Mouse (Mus musculus): ENCODE data around the gene S100a7a. TPM values are rescaled to one million over a fixed set of nuclear protein-coding genes. Genes with fewer than 3 reads are reported as not detected.
A peak's percentile ranks its signal among the peaks of the same experiment; 100 is the strongest.

Gene S100a7a
- total RNA-seq (2022) = not detected

DNA sequence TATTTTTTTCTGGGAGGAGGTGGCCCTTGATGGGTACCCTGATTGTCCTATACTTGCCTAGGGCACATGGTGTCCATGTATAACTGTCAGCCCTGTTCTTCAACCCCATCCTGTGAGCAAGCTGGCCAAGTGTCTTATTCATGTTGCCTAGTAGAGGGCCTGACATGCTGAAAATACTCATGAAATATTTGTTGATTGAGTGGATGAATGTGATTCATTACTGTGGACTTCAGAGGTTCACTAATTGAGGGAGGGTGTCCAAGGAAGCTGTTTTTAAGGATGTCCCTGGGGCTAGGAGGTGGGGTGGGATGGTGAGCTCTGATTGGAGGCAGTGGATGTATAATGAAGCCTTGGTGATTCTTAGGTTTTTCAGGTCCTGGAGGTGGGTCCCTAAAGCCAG lies at the start of gene S100a7a:
Gene S100a7a (plus strand): TSS at position 301 of the 400 bp plus-strand sequence.
- no peak for DNase-seq (ENCODE audit: low spot score in 2 of 2)

DNA sequence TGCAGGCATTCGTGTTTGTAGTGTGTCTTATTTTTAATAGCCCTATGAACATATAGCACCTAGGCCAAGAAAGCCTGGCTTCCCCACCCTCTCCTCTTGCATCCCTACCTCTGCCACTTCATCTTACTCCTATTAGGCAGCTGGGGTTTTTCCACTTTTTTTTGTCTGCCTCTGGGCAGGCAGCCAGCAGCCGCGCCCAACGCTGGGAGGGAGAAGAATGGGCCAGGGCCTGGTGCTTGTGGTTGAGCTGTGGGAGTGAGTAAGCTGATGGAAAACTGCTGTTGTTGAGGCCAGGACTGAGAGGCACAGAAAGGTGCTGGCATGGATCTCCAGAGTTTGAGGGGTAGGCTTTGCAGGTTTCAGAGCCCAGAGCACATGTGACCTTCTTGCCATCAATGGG lies 49.4 kb upstream of the S100a7a start:
- peak; percentile 79 to 83 for DNase-seq (ENCODE audit: low spot score in 2 of 2)

GRCm38 (mm10) chr3:90605049-90605448 lies 48.8 kb upstream of the S100a7a start:
- DNase-seq (ENCODE audit: low spot score in 2 of 2) = no peak

GRCm38 (mm10) chr3:90605736-90606135 lies 48.1 kb upstream of the S100a7a start:
- DNase-seq (ENCODE audit: low spot score in 2 of 2) = no peak

GRCm38 (mm10) chr3:90606185-90606584 lies 47.6 kb upstream of the S100a7a start:
- DNase-seq (ENCODE audit: low spot score in 2 of 2) = peak in 1 of 2 experiments; percentile 56

- DNase-seq (ENCODE audit: low spot score in 2 of 2) = no peak
These were observed 46.5 kb upstream of the S100a7a start for GRCm38 (mm10) chr3:90607361-90607760.

GRCm38 (mm10) chr3:90608223-90608622 lies 45.6 kb upstream of the S100a7a start, which contains the start of gene S100a5:
TSS of gene S100a5 (plus strand) at chr3:90608523.
- DNase-seq (ENCODE audit: low spot score in 2 of 2) = no peak

DNA sequence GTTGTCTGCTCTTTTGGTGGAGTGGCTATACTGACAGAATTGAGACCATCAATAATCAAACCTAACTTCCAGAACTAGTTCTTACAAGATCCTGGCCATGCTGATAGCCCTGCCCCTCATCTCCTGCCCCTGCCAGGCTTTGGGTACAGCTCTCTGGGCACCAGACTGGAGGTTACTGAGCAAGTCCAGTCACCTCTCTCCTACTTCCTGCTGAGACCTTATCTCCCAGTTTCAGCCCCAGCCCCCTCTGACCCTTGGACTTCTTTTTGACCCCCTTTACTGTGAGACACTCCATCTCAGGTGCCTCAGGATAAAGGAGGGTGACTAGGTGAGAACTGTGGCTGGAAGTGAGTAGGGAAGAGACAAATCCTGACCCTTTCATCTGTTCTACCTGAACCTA lies 44.7 kb upstream of the S100a7a start:
- DNase-seq (ENCODE audit: low spot score in 2 of 2) = no peak

GRCm38 (mm10) chr3:90611494-90611893 lies 42.3 kb upstream of the S100a7a start:
- no peak for DNase-seq (ENCODE audit: low spot score in 2 of 2)

GRCm38 (mm10) chr3:90612061-90612460 lies 41.8 kb upstream of the S100a7a start:
- DNase-seq (ENCODE audit: low spot score in 2 of 2) = no peak

DNA sequence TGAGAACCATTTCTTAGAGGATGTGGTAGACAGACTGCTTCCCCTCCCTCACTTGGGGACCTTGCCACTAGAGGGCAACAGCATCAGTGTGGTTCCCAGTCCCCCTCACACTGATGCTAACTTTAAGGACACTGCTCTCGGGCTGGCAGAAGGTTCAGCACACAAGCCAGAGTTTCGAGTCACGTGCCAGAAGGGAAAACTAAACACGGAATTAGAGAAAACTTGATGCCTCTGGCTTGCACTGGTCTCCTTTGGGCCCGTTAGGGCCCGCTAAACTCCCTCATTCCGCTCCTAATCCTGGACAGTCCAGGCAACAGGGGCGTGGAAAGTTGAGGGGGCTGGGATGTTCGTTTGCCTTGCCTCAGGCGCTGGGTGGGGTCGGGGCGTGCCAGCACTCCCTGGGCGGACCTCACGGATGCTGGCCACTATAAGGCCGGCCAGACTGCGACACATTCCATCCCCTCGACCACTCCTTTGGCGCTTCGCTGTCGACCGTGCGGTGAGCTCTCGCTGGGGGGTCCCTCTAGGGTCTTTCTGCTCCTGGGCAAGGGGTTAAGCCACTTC lies 41.0 kb upstream of the S100a7a start, which contains the start of gene S100a6:
Gene S100a6 (plus strand): TSS at position 155 of the 564 bp plus-strand sequence.
- peak; percentile 74 to 81 for DNase-seq (ENCODE audit: low spot score in 2 of 2)

GRCm38 (mm10) chr3:90613461-90614147 lies 40.2 kb upstream of the S100a7a start:
- DNase-seq (ENCODE audit: low spot score in 2 of 2) = no peak

DNA sequence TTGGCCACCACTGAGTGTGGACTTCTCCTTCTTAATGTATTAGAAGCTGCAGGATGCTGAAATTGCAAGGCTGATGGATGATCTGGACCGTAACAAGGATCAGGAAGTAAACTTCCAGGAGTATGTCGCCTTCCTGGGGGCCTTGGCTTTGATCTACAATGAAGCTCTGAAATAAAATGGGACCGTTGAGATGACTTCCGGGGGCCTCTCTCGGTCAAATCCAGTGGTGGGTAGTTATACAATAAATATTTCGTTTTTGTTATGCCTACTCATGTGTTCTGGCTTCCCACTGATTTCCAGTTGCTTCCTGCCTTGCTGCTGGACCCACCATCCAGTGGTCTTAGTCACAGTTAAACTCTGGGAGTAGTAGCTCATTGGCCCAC lies 39.7 kb upstream of the S100a7a start:
- DNase-seq (ENCODE audit: low spot score in 2 of 2) = no peak

DNA sequence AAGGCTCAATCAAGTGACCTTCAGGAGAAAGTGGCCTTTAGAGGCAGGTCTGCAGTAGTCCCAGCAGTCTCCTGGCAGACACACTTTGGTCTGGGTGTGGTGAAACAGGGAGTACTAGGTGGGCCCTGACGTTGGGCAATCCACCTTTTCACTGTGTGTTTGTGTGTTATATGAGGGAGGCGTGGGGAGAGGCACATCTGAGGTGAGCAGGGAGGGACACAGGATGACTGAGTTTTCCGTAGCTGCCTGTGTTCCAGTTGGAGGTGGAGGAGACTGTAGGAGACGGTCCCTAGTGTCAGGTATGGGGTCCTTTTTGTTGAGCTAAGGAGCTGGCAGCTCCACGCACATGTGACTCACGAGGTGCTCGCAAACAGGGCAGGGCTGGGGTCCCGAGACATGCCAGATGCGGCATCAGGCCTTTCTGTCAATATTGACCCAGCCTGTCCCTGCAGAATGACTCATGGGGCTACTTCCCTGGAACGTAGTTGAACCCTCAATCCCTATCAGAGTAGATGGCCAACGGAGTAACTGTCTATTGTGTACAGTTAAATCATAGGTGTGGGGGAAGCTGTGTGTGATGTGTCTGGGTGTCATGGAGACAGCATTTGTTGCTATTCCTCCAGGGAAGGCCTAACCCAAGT lies 39.1 kb upstream of the S100a7a start:
- no peak for DNase-seq (ENCODE audit: low spot score in 2 of 2)

GRCm38 (mm10) chr3:90615415-90615814 lies 38.4 kb upstream of the S100a7a start:
- peak; percentile 56 to 64 for DNase-seq (ENCODE audit: low spot score in 2 of 2)

DNA sequence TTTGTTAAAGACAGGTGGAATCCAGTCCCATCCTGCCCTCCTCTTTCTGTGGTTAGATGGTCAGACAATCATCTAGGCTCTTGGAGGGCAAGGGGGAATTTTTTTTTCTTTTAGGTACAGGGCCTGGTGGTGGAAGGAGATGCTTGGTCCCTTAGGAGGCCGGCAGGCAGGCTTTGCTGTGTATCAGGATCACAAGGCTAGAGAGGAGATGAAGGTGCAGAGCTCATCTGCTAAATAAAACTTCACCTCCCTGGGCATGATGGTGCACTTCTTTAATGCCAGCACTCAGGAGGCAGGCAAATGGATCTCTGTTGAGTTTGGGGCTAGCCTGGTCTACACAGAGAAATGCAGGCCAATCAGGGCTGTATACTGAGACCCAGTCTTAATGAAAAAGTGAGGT lies 37.9 kb upstream of the S100a7a start:
- DNase-seq (ENCODE audit: low spot score in 2 of 2) = no peak

DNA sequence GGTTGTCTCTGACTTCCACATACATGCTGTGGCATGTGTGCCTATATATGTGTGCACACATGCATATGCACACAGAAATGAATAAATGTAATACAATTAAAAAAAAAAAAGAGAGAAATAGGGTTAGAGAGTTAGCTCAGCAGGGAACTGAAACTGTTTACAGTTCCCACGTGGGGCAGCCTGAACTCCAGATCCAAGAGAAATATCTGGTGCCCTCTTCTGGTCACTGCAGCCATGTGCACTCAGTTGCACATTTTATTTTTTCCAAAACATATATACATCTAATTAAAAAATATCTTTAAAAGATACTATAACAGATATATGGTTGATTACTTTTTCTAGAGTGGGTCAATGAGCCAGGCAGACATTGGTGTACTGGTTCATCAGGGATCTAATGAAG lies 36.2 kb upstream of the S100a7a start:
- no peak for DNase-seq (ENCODE audit: low spot score in 2 of 2)

DNA sequence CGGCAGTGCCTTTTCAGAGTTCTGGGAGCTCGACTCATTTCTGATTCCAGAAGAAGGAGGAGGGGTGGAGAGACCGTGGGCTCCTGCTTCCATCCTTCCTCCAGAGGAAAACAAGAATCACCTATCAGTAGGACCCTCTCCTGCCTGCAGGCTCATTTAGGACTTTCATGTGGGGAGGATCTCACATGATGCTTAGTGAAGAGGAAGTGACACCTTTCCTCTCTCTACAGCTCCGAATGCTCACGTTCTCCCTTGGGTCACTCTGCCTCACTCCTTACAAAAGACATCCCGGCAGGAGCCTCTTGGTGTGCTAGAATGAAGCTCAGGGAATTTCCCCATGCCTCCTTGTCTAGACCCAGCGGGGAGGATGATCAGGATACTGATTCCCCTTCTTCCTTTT lies 32.3 kb upstream of the S100a7a start:
- no peak for DNase-seq (ENCODE audit: low spot score in 2 of 2)

- peak in 1 of 2 experiments; percentile 36 for DNase-seq (ENCODE audit: low spot score in 2 of 2)
These were observed 30.3 kb upstream of the S100a7a start for GRCm38 (mm10) chr3:90623435-90624071.

DNA sequence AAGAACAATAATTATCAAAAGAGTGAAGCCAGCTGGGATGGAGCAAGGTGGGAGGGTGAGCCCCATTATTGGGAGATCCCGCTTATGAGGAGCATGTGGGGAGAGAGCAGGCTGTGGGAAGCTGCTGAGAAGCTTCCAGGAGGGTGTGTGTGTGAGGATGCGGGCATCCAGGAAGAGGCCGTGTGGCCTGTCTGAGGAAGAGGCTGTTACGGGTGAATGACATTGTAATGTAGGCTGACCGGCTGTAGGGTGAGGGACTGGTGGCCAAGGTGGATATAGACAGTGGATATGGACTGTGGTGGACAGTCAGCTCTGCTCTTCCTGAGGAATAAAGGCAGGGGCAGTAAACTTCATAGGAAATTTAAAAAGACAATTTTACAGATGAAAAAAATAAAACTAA lies 28.3 kb upstream of the S100a7a start:
- no peak for DNase-seq (ENCODE audit: low spot score in 2 of 2)

DNA sequence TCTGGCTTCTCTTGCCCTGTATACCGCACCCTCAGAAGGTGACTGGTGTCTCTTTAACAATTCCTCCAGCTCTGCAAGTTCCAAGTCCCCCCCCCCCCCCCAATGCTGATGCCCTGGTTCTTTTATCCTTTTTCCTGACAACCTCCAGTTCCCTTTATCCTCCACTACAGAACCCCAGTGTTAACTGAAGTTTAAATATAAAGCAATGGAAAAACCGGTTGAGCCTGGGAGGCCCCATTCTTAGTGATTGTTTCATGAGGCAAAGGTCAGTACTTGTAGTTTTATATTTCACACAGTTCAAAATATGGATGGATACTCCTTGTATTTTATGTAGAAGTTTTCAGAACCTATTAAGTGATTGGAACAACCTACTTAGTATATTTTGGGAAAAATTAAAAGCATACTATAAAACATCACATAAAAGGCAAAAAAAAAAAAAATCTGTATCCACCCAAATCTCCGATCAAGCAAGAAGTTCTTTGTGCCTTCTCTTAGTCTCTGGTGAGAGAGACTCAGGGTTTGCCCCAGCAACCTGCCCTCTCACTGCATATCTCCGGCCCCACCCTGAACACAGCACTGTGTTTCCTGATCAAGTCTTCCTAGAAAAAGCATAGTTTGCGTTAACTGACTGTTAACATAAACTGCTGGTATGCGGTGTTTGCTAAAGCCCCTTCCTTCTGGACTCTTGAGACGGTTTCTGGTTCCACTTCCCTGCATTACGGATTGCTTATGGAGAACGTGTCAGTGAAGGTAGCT lies 27.4 kb upstream of the S100a7a start:
- DNase-seq (ENCODE audit: low spot score in 2 of 2) = no peak

All from gastrocnemius, adult 8-10 months (tissue).